Mouse (Mus musculus): ENCODE measurements around the gene Krt23. TPM values are rescaled to one million over a fixed set of nuclear protein-coding genes. Genes with fewer than 3 reads are reported as not detected.

Gene Krt23
- not detected in 2 replicates for polyA plus RNA-seq (2011; ENCODE audit: insufficient read depth, insufficient read length, low replicate concordance, missing spikeins)

DNA sequence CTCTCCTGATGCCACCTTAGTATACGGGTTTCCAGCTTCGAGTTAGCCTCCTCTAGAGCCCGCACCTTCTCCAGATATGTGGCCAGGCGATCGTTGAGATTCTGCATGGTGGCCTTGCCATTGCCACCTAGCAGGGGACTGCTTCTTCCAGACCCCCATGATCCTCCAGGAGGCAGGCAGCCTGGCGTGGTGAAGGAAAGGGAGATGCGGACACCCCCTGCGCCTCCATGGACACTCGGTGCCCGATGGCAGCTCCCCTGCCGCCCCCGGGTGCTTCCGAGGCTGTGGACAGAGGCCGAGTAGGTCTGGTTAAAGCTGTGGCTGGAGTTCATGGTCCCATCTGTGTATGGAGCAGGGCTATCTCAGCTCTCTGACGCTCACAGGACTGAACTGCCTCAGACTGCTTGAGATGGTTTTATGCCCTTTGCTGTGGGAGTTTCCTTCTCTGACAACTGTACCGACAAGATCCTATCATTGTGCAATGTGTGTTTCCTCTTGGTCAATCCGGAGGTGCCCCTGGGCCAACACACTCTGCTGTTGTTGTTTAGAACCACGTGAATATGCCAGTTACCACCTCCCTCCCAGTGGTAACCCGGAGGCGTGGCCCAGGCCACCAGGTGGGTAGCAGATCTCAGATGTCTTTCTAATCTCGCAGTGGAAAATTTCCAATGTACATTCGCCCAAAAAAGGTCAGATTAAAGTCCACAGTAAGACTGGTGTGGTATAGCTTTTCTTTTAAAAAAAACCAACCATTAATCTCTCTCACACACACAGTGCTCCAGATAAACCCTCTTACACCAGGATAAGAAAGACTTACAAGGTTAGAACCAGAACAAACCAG, at the start of gene Krt23:
Gene Krt23, minus strand, starts transcription at position 405 of the 841 bp plus-strand sequence.
- TF ChIP-seq CTCF (IDR thresholded peaks at IDR 0.05; ENCODE audit: control insufficient read depth, insufficient read depth, low read length), result no peak
- TF ChIP-seq POLR2A (IDR thresholded peaks at IDR 0.05; ENCODE audit: borderline replicate concordance, control insufficient read depth, low read depth, low read length), result no peak
- Histone ChIP-seq H3K4me1 (ENCODE audit: control insufficient read depth, insufficient read depth, low read length) (no peaks in the 10 kb centered on the region), H3K4me3 (replicated peaks; ENCODE audit: control insufficient read depth, low read depth, low read length) (no peak within 1 kb of the TSS), H3K27ac (ENCODE audit: control insufficient read depth, insufficient read depth, low read depth, low read length, poor library complexity) (no peak within 1 kb of the TSS)
- 74% methylated on average over 22 of the region's 22 CpGs for WGBS

DNA sequence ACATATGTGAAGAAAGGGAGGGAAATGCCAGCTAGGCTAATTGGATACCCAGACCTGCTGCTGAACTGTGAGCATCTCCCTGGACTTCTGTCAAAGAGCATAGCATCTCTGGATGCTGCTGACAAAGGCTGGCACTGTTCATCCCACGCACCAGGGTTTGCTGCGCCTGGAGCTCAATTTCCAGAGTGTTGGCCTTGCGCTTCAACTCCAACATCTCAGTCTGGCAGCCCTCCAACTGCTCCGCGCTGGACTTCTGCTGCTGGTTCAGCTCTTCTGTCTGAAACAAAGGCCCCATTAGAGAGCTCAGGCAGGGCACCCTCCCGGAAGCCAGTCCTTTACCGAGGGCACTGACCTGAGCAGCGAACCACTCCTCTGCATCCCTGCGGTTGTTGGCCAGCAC, 46.8 kb upstream of the Krt23 start:
- no peak overlapping the region for H3K27ac ChIP-seq (ENCODE audit: control insufficient read depth, insufficient read depth, low read depth, low read length, poor library complexity)
- 80% methylated on average over 9 of the region's 9 CpGs for WGBS
- TF ChIP-seq POLR2A (IDR thresholded peaks at IDR 0.05; ENCODE audit: borderline replicate concordance, control insufficient read depth, low read depth, low read length) (no peak), CTCF (IDR thresholded peaks at IDR 0.05; ENCODE audit: control insufficient read depth, insufficient read depth, low read length) (no peak)
- H3K4me3 ChIP-seq (replicated peaks; ENCODE audit: control insufficient read depth, low read depth, low read length), result no peak overlapping the region
- no peaks in the 10 kb centered on the region for H3K4me1 ChIP-seq (ENCODE audit: control insufficient read depth, insufficient read depth, low read length)

DNA sequence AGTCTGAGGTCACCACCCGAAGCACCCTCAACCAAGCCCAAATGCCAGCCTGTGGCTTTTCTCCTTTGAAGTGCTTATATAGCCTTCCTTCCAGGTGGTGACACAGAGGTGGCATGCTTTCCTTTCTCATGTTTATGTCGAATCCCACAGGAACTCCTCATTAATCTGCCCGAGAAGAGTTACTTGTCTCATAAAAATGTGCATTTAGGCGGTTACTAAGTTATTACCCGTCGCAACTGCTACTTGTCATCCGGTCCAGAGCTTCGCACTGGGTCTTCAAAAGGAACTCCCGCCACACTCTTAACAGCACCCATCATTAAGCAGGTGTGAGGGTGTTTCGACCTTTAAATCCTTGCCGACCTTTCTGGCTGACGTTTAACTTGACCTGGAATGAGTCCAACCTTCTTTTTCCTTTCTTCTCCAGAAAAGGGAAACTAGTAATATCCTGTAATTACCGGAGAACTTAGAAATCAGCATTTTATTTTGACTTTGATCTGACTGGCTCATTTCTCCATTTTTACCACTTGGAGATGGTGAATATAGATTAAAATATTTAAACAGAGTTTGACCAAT, 28.4 kb upstream of the Krt23 start, which contains the start of gene Krt39:
Gene Krt39, minus strand, starts transcription at position 51 of the 573 bp plus-strand sequence.
- 70% methylated on average over 13 of the region's 13 CpGs for WGBS
- H3K4me3 ChIP-seq (replicated peaks; ENCODE audit: control insufficient read depth, low read depth, low read length), result no peak within 1 kb of the TSS
- no peaks in the 10 kb centered on the region for H3K4me1 ChIP-seq (ENCODE audit: control insufficient read depth, insufficient read depth, low read length)
- TF ChIP-seq POLR2A (IDR thresholded peaks at IDR 0.05; ENCODE audit: borderline replicate concordance, control insufficient read depth, low read depth, low read length) (no peak), CTCF (IDR thresholded peaks at IDR 0.05; ENCODE audit: control insufficient read depth, insufficient read depth, low read length) (no peak)
- no peak within 1 kb of the TSS for H3K27ac ChIP-seq (ENCODE audit: control insufficient read depth, insufficient read depth, low read depth, low read length, poor library complexity)

DNA sequence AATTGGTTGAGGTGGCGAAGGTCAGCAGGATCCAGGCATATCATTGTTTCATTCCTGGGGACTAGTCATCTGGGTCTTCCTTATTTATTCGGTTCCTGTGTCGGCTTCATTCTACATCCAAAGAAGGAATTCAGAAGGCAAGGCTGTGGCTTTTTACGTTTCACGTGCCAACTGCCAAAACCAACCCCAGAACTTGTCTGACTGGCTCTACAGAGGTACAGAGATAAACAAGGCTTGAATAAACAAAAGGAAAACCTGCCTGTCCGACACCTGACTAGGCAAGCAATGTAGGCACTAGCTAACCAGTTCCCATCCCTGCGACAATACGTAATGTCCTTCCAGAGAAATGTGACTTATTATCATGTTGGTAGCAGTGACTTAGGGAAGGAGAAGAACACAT, 21.2 kb upstream of the Krt23 start:
- TF ChIP-seq CTCF (IDR thresholded peaks at IDR 0.05; ENCODE audit: control insufficient read depth, insufficient read depth, low read length) (no peak), POLR2A (IDR thresholded peaks at IDR 0.05; ENCODE audit: borderline replicate concordance, control insufficient read depth, low read depth, low read length) (no peak)
- no peaks in the 10 kb centered on the region for H3K4me1 ChIP-seq (ENCODE audit: control insufficient read depth, insufficient read depth, low read length)
- no peak overlapping the region for H3K4me3 ChIP-seq (replicated peaks; ENCODE audit: control insufficient read depth, low read depth, low read length)
- no peak overlapping the region for H3K27ac ChIP-seq (ENCODE audit: control insufficient read depth, insufficient read depth, low read depth, low read length, poor library complexity)
- 74% methylated on average over 8 of the region's 8 CpGs for WGBS

DNA sequence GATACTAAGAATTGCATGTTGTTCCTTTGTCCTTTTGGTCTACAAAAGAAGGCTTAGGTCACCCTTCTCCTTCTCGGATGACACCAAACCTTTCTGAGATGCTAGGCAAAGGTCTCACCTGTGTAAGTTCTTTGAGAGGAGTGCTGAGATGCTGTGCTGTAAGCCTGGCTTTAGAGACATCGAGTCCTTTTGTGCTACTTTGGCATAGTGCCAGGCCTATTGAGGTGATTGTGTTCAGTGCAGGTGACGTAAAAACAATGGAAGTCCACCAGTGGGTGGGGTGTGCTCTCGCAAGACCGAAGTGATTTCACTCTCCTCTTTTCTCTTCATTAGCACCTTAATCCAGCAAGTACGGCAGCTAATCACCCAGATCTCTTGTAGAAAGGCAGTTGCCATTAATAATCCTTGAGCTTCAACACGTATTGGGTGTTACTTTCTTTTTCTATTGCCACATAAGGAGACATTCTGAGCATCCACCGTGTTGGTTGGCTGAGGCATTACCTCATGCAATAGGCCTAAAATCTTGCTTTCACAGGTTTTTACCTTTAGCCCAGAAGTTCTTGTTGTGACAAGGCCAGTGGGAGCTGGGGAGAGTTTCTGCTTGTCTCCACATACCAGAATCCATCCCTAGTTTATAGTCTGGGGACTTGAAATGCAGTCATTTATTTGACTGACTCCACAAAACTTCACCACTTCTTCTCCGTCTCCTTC, 7.3 kb upstream of the Krt23 start:
- Histone ChIP-seq H3K4me3 (replicated peaks; ENCODE audit: control insufficient read depth, low read depth, low read length) (no peak overlapping the region), H3K4me1 (ENCODE audit: control insufficient read depth, insufficient read depth, low read length) (no peaks in the 10 kb centered on the region), H3K27ac (ENCODE audit: control insufficient read depth, insufficient read depth, low read depth, low read length, poor library complexity) (no peak overlapping the region)
- WGBS, result 74% methylated on average over 9 of the region's 9 CpGs
- no peak for TF ChIP-seq CTCF (IDR thresholded peaks at IDR 0.05; ENCODE audit: control insufficient read depth, insufficient read depth, low read length)
- TF ChIP-seq POLR2A (IDR thresholded peaks at IDR 0.05; ENCODE audit: borderline replicate concordance, control insufficient read depth, low read depth, low read length), result no peak

DNA sequence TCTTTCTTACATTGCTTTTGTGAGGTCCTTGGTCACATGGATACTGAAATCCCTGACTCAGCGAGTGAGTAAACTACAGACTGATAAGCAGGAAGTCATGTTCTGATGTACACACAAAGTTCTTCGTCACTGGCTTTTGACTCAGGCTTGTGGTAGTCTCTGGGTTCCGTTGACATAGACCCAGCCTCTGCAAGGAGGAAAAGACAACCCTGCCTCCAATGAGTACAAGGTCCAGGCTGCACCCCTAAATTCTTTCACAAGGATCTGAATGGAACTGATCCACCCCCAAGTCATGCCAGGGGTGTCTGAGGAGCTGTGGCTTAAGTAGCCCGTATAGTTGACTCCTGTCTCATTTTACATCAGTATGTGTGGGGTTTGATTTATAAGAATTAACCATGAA, 3.5 kb upstream of the Krt23 start:
- H3K27ac ChIP-seq (ENCODE audit: control insufficient read depth, insufficient read depth, low read depth, low read length, poor library complexity), result no peak overlapping the region
- no peaks in the 10 kb centered on the region for H3K4me1 ChIP-seq (ENCODE audit: control insufficient read depth, insufficient read depth, low read length)
- TF ChIP-seq CTCF (IDR thresholded peaks at IDR 0.05; ENCODE audit: control insufficient read depth, insufficient read depth, low read length), result no peak
- TF ChIP-seq POLR2A (IDR thresholded peaks at IDR 0.05; ENCODE audit: borderline replicate concordance, control insufficient read depth, low read depth, low read length), result no peak
- H3K4me3 ChIP-seq (replicated peaks; ENCODE audit: control insufficient read depth, low read depth, low read length), result no peak overlapping the region
- WGBS, result 72% methylated on average over 4 of the region's 4 CpGs

DNA sequence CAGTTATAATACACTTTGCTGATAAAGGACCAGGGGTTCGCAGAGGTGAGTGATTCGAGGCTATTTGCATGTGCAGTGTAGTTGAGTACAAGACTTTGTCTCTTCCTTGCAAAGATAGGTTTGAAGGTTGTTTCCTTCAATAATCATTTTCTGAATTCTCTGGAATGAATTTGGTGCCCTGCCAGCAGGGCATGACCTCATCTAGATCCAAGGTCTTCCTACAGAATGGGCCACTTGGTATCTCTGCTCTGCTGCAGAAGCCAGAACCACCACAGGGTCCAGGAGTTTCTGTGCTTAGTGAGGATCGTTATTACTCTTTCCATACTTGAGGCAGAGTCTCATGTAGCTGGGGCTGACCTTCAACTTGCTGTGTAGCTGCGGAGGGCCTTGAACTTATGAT, 1.8 kb upstream of the Krt23 start:
- H3K27ac ChIP-seq (ENCODE audit: control insufficient read depth, insufficient read depth, low read depth, low read length, poor library complexity), result no peak overlapping the region
- 81% methylated on average over 4 of the region's 4 CpGs for WGBS
- H3K4me1 ChIP-seq (ENCODE audit: control insufficient read depth, insufficient read depth, low read length), result no peaks in the 10 kb centered on the region
- no peak overlapping the region for H3K4me3 ChIP-seq (replicated peaks; ENCODE audit: control insufficient read depth, low read depth, low read length)
- TF ChIP-seq CTCF (IDR thresholded peaks at IDR 0.05; ENCODE audit: control insufficient read depth, insufficient read depth, low read length) (no peak), POLR2A (IDR thresholded peaks at IDR 0.05; ENCODE audit: borderline replicate concordance, control insufficient read depth, low read depth, low read length) (no peak)

DNA sequence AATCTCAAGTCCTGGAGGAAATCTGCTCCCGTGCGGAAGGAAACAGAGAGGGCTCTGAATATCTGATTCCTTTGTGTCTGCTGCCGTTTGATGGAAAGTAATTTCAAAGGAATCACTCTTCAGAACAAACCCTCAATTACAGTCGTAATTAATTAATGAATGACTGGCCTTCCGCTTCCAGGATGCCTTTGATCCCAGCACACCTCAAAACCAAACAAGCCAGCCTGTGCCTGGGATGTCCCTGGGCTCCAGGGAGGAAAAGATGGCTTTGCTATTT, 575 bp upstream of the Krt23 start:
- TF ChIP-seq CTCF (IDR thresholded peaks at IDR 0.05; ENCODE audit: control insufficient read depth, insufficient read depth, low read length) (no peak), POLR2A (IDR thresholded peaks at IDR 0.05; ENCODE audit: borderline replicate concordance, control insufficient read depth, low read depth, low read length) (no peak)
- Histone ChIP-seq H3K27ac (ENCODE audit: control insufficient read depth, insufficient read depth, low read depth, low read length, poor library complexity) (no peak overlapping the region), H3K4me3 (replicated peaks; ENCODE audit: control insufficient read depth, low read depth, low read length) (no peak overlapping the region), H3K4me1 (ENCODE audit: control insufficient read depth, insufficient read depth, low read length) (no peaks in the 10 kb centered on the region)
- 49% methylated on average over 5 of the region's 5 CpGs for WGBS
